21 mouse cellular contexts compared by ENCODE assay signal in the genomic region with DNA sequence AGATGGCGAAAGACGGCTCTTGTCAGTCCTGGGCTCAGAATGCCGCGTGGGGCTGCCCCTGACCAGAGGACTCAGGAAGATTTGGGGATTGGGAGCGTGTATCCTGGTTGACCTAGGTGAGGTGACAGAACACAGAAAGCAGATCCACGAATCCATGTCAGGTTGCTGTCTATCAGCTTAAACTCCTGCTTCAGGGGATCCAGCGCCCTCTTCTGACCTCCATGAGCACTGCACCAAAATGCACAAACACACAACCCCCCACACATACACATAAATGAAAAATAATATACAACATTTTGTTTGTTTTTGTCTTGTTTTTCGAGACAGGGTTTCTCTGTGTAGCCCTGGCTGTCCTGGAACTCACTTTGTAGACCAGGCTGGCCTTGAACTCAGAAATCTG. TPM values are rescaled to one million over a fixed set of nuclear protein-coding genes. Genes with fewer than 3 reads are reported as not detected.
DNase-seq lines count a peak whose midpoint lies in the region; ATAC-seq and TF ChIP-seq lines count a peak whose summit lies in the region.
"Had no signal": no experiment of that assay in that cellular context is flagged by ENCODE, and none has a peak within 500 bp of the region (broad histone marks: within the 10 kb centered on the region; RNA-seq: fewer than 3 reads in every experiment).

No protein-coding gene starts in this region.

- H3K9ac ChIP-seq in forebrain, postnatal 0 days = no peak overlapping the region
- H3K9ac ChIP-seq in forebrain, embryonic 12.5 days = no peak overlapping the region
- H3K9ac ChIP-seq in liver, embryonic 14.5 days (replicated peaks) = no peak overlapping the region
- H3K9ac ChIP-seq in liver, embryonic 12.5 days = no peak overlapping the region
- no peak overlapping the region for H3K9ac ChIP-seq in ES-E14 (ENCODE audit: insufficient read depth, low read depth, low read length, poor library complexity, severe bottlenecking)
- H3K9ac ChIP-seq: heart, embryonic 12.5 days; limb, embryonic 13.5 days; neural tube, embryonic 12.5 days had no signal

- H3K27me3 ChIP-seq in forebrain, postnatal 0 days (ENCODE audit: insufficient read depth, low read length) = no peaks in the 10 kb centered on the region
- peaks cover 4% of the 10 kb centered on the region; the same call in 1 of the 2 replicates for H3K27me3 ChIP-seq in forebrain, embryonic 12.5 days
- H3K27me3 ChIP-seq in liver, embryonic 14.5 days (ENCODE audit: control insufficient read depth, insufficient read depth, low read length) = no peaks in the 10 kb centered on the region
- H3K27me3 ChIP-seq in liver, embryonic 12.5 days (replicated peaks) = peaks cover 10% of the 10 kb centered on the region; the same call in 1 of the 2 replicates
- H3K27me3 ChIP-seq: limb, embryonic 13.5 days; neural tube, embryonic 12.5 days had no signal

- no peak overlapping the region for H3K27ac ChIP-seq in forebrain, postnatal 0 days (ENCODE audit: low read depth, low read length)
- H3K27ac ChIP-seq in forebrain, embryonic 12.5 days = no peak overlapping the region
- no peak overlapping the region for H3K27ac ChIP-seq in liver, embryonic 14.5 days
- H3K27ac ChIP-seq in liver, embryonic 12.5 days = no peak overlapping the region
- no peak overlapping the region for H3K27ac ChIP-seq in ES-E14 (ENCODE audit: insufficient read depth, low read depth, low read length, poor library complexity, severe bottlenecking)
- H3K27ac ChIP-seq: limb, embryonic 13.5 days; neural tube, embryonic 12.5 days had no signal

- H3K9me3 ChIP-seq in forebrain, postnatal 0 days (ENCODE audit: low read length) = no peaks in the 10 kb centered on the region
- no peaks in the 10 kb centered on the region for H3K9me3 ChIP-seq in forebrain, embryonic 12.5 days
- H3K9me3 ChIP-seq in liver, embryonic 14.5 days (ENCODE audit: control insufficient read depth, low read length) = no peaks in the 10 kb centered on the region
- H3K9me3 ChIP-seq in liver, embryonic 12.5 days (replicated peaks) = no peaks in the 10 kb centered on the region
- no peaks in the 10 kb centered on the region for H3K9me3 ChIP-seq in ES-E14 (ENCODE audit: control insufficient read depth, insufficient read depth, low read depth, low read length)
- H3K9me3 ChIP-seq: heart, embryonic 12.5 days; limb, embryonic 13.5 days; neural tube, embryonic 12.5 days had no signal

- H3K4me3 ChIP-seq in forebrain, postnatal 0 days (ENCODE audit: low read depth, low read length) = no peak overlapping the region
- no peak overlapping the region for H3K4me3 ChIP-seq in forebrain, embryonic 12.5 days (replicated peaks)
- H3K4me3 ChIP-seq in liver, embryonic 14.5 days (ENCODE audit: insufficient read depth in 1 of 2, low read depth in 2 of 2, low read length in 2 of 2) = no peak overlapping the region
- H3K4me3 ChIP-seq in liver, embryonic 12.5 days = no peak overlapping the region
- no peak overlapping the region for H3K4me3 ChIP-seq in ES-E14 (ENCODE audit: insufficient read depth in 1 of 2, low read depth in 1 of 2, low read length in 2 of 2, poor library complexity in 1 of 2, severe bottlenecking in 1 of 2)
- H3K4me3 ChIP-seq: heart, embryonic 12.5 days; limb, embryonic 13.5 days; neural tube, embryonic 12.5 days had no signal

- WGBS in forebrain, postnatal 0 days = 76% methylated on average over 8 of the region's 8 CpGs
- 77% methylated on average over 8 of the region's 8 CpGs for WGBS in forebrain, embryonic 12.5 days
- 62% methylated on average over 8 of the region's 8 CpGs for WGBS in liver, embryonic 14.5 days (ENCODE audit: insufficient replicate concordance)
- 68% methylated on average over 8 of the region's 8 CpGs for WGBS in liver, embryonic 12.5 days (ENCODE audit: insufficient replicate concordance)

- ATAC-seq in forebrain, postnatal 0 days = no peak
- no peak for ATAC-seq in forebrain, embryonic 12.5 days (ENCODE audit: low FRiP score)
- ATAC-seq in liver, embryonic 14.5 days (ENCODE audit: insufficient read depth) = no peak
- no peak for ATAC-seq in liver, embryonic 12.5 days
- ATAC-seq: forebrain, embryonic 14.5 days had no signal

- in situ Hi-C loops in ES-E14 (cut with MboI; ENCODE audit: low sequenced_read_pairs in 2 of 2, unreplicated experiment in 2 of 2) = no loop called here

- H3K4me1 ChIP-seq in forebrain, postnatal 0 days (ENCODE audit: insufficient read depth) = no peaks in the 10 kb centered on the region
- H3K4me1 ChIP-seq in forebrain, embryonic 12.5 days = peaks cover 4% of the 10 kb centered on the region; the same call in 1 of the 2 replicates
- H3K4me1 ChIP-seq in liver, embryonic 14.5 days (replicated peaks; ENCODE audit: control insufficient read depth in 2 of 2, insufficient read depth in 2 of 2, low read length in 1 of 2) = no peaks in the 10 kb centered on the region
- H3K4me1 ChIP-seq in liver, embryonic 12.5 days = peaks cover 5% of the 10 kb centered on the region; the same call in 1 of the 2 replicates
- H3K4me1 ChIP-seq in ES-E14 (ENCODE audit: control insufficient read depth in 2 of 2, insufficient read depth in 2 of 2, low read length in 2 of 2, poor library complexity in 1 of 2) = peaks cover 0 to 13% of the 10 kb centered on the region in 2 experiments; a peak in 2 of 4 replicates

- H3K4me2 ChIP-seq in forebrain, postnatal 0 days (ENCODE audit: low read depth) = no peak overlapping the region
- no peak overlapping the region for H3K4me2 ChIP-seq in forebrain, embryonic 12.5 days
- no peak overlapping the region for H3K4me2 ChIP-seq in liver, embryonic 14.5 days (ENCODE audit: low read depth)
- no peak overlapping the region for H3K4me2 ChIP-seq in liver, embryonic 12.5 days
- H3K4me2 ChIP-seq: heart, embryonic 12.5 days; limb, embryonic 13.5 days; neural tube, embryonic 12.5 days had no signal

- TF ChIP-seq EP300 in liver, embryonic 14.5 days (IDR thresholded peaks at IDR 0.05; ENCODE audit: low read depth) = no peak

- no peaks in the 10 kb centered on the region for H3K36me3 ChIP-seq in forebrain, postnatal 0 days (ENCODE audit: insufficient read depth)
- no peaks in the 10 kb centered on the region for H3K36me3 ChIP-seq in forebrain, embryonic 12.5 days (replicated peaks)
- H3K36me3 ChIP-seq in liver, embryonic 14.5 days (replicated peaks; ENCODE audit: control insufficient read depth, insufficient read depth, low read depth) = no peaks in the 10 kb centered on the region
- no peaks in the 10 kb centered on the region for H3K36me3 ChIP-seq in liver, embryonic 12.5 days
- H3K36me3 ChIP-seq in ES-E14 (ENCODE audit: control insufficient read depth, insufficient read depth, low read length, poor library complexity, severe bottlenecking) = no peaks in the 10 kb centered on the region
- H3K36me3 ChIP-seq: heart, embryonic 12.5 days; limb, embryonic 13.5 days; neural tube, embryonic 12.5 days had no signal

- no peak for DNase-seq in forebrain, postnatal 0 days
- no peak for DNase-seq in liver, embryonic 14.5 days (ENCODE audit: low read depth in 3 of 3, low spot score in 3 of 3)
- DNase-seq in ES-E14 (ENCODE audit: low read depth, low spot score) = no peak
- DNase-seq in mesoderm, embryonic 11.5 days (ENCODE audit: low read depth, low spot score) = peak; percentile 36
- no peak for DNase-seq in lung, postnatal 10 days
- DNase-seq in thymus, postnatal 14 days = no peak
- DNase-seq: cerebellum, postnatal 14 days; lung, adult 18-20 months; midbrain, embryonic 14.5 days; spleen, adult 18-20 months had no signal

- 0 out of 2 replicates have a peak, but pooled peaks have one; percentile 11 for TF ChIP-seq CTCF in forebrain, postnatal 0 days (IDR thresholded peaks at IDR 0.05; ENCODE audit: low read depth)
- TF ChIP-seq CTCF in liver, embryonic 14.5 days (IDR thresholded peaks at IDR 0.05; ENCODE audit: low read depth) = peak; percentile 48

TF ChIP-seq in ES-E14, 5 proteins besides CTCF, POLR2A, EP300 and RAD21:
- TF ChIP-seq ZC3H11A (IDR thresholded peaks at IDR 0.05; ENCODE audit: borderline replicate concordance, low read depth, low read length) (peak; percentile 39; the same call in 1 of the 2 replicates), MAFK (IDR thresholded peaks at IDR 0.05; ENCODE audit: insufficient read depth, low read depth, low read length) (no peak)

RNA-seq across cellular contexts. Expression of a gene that starts 13.6 kb away (rescaled TPM):
- total RNA-seq in forebrain, postnatal 0 days (2014; rRNA removed) = 82.9 and 90.1 TPM in 2 replicates
- 150 and 179 TPM in 2 replicates for polyA plus RNA-seq in forebrain, postnatal 0 days (2015; fragmentation: Nextera tagmentation; extraction: Ambion mirVana)
- 156 and 160 TPM in 2 replicates for polyA plus RNA-seq in forebrain, embryonic 12.5 days (2016; fragmentation: Nextera tagmentation; extraction: Ambion mirVana)
- polyA plus RNA-seq in liver, embryonic 14.5 days (2012; rRNA removed) = 28.9 and 43.5 TPM in 2 replicates
- 88.9 and 89.9 TPM in 2 replicates for polyA plus RNA-seq in liver, embryonic 14.5 days (2014; fragmentation: Nextera tagmentation; extraction: Ambion mirVana)
- 111 and 112 TPM in 2 replicates for polyA plus RNA-seq in liver, embryonic 12.5 days (2016; fragmentation: Nextera tagmentation; extraction: Ambion mirVana)
- 51.3 and 86.7 TPM in 2 replicates for total RNA-seq in ES-E14 (2012; rRNA removed)

RNA-seq across cellular contexts. Expression of a gene that starts 26.1 kb away (rescaled TPM):
- not detected in 2 replicates for total RNA-seq in forebrain, postnatal 0 days (2014; rRNA removed)
- polyA plus RNA-seq in forebrain, postnatal 0 days (2015; fragmentation: Nextera tagmentation; extraction: Ambion mirVana) = not detected in 2 replicates
- not detected in 2 replicates for polyA plus RNA-seq in forebrain, embryonic 12.5 days (2016; fragmentation: Nextera tagmentation; extraction: Ambion mirVana)
- not detected in 2 replicates for polyA plus RNA-seq in liver, embryonic 14.5 days (2012; rRNA removed)
- polyA plus RNA-seq in liver, embryonic 14.5 days (2014; fragmentation: Nextera tagmentation; extraction: Ambion mirVana) = not detected in 2 replicates
- not detected in 2 replicates for polyA plus RNA-seq in liver, embryonic 12.5 days (2016; fragmentation: Nextera tagmentation; extraction: Ambion mirVana)
- 0.04 TPM in 1 of 2 replicates, not detected in the other for total RNA-seq in ES-E14 (2012; rRNA removed)
- total RNA-seq: adrenal gland, adult 18-20 months; gastrocnemius, postnatal 4 days; heart, postnatal 25 days had no signal
- polyA plus RNA-seq: forebrain, embryonic 14.5 days; heart, embryonic 12.5 days; kidney, embryonic 16.5 days; limb, embryonic 13.5 days; midbrain, embryonic 14.5 days; neural tube, embryonic 12.5 days; stomach, embryonic 14.5 days had no signal
